Mouse (Mus musculus) hindbrain, embryonic 13.5 days (tissue): ENCODE results near the gene Mtg2. TPM values are rescaled to one million over a fixed set of nuclear protein-coding genes. Genes with fewer than 3 reads are reported as not detected.

Experiments
- ATAC-seq: fragments of 200-750 bp; cut with Nextera tagmentation; 2 replicates; pipeline ENCODE4 v1.8.0; 2017; ENCODE audit warnings: moderate TSS enrichment; ENCODE audit not compliant: low FRiP score
- H3K27ac ChIP-seq: fragments of 300-500 bp; sonication (generic); 2 replicates; pipeline ENCODE4 v1.5.1; 2015; ENCODE audit warnings: inconsistent platforms, mild to moderate bottlenecking, moderate library complexity
- H3K27me3 ChIP-seq: fragments of 300-500 bp; sonication (generic); 2 replicates; pipeline ENCODE4 v1.6.1; 2015; ENCODE audit warnings: mild to moderate bottlenecking, inconsistent platforms
- H3K36me3 ChIP-seq: fragments of 300-500 bp; sonication (generic); 2 replicates; pipeline ENCODE4 v1.6.1; 2015; ENCODE audit warnings: mild to moderate bottlenecking, inconsistent platforms
- H3K4me1 ChIP-seq: fragments of 300-500 bp; sonication (generic); replicated peaks from 2 replicates; pipeline ENCODE4 v1.6.1; 2015; ENCODE audit warnings: inconsistent platforms
- H3K4me2 ChIP-seq: fragments of 300-500 bp; sonication (generic); 2 replicates; pipeline ENCODE4 v1.6.1; 2015; ENCODE audit warnings: inconsistent platforms, mild to moderate bottlenecking, moderate library complexity
- H3K4me3 ChIP-seq: fragments of 300-500 bp; sonication (generic); 2 replicates; pipeline ENCODE4 v1.5.1; 2015; ENCODE audit warnings: mild to moderate bottlenecking, inconsistent platforms
- H3K9ac ChIP-seq: fragments of 300-500 bp; sonication (generic); 2 replicates; pipeline ENCODE4 v1.6.1; 2015; ENCODE audit warnings: mild to moderate bottlenecking, inconsistent platforms
- H3K9me3 ChIP-seq: fragments of 300-500 bp; sonication (generic); 2 replicates; pipeline ENCODE4 v1.6.1; 2016; ENCODE audit warnings: inconsistent platforms
- WGBS: fragments of 180-500 bp; shearing (Covaris S2); methylation state at CpG from one replicate; pipeline ENCODE4 v1.1.7; 2015; 5-methylcytosine and 5-hydroxymethylcytosine counted together
- polyA plus RNA-seq: library from polyadenylated mRNA; unstranded; fragments of >200 nt; fragmentation: Nextera tagmentation; extraction: Ambion mirVana; gene quantifications from 2 replicates; pipeline ENCODE4 v1.2.1, GENCODE M21; 2015

Mtg2 gene
- polyA plus RNA-seq, 1 experiment from 2014 or later = 31.9 TPM

- Histone ChIP-seq H3K27ac (peak overlapping the region; percentile 99), H3K27me3 (no peaks in the 10 kb centered on the region), H3K36me3 (peaks cover 37% of the 10 kb centered on the region), H3K4me2 (peak overlapping the region; percentile 80), H3K9me3 (no peaks in the 10 kb centered on the region), H3K4me1 (peaks cover 52% of the 10 kb centered on the region), H3K9ac (peak overlapping the region; percentile 98), H3K4me3 (peak overlapping the region; percentile 95)
- peak; percentile 66 for ATAC-seq
- WGBS = under 1% methylated on average over 60 of the region's 66 CpGs
Measured at GRCm38 (mm10) chr2:180041577-180042255, 28.7 kb upstream of the Mtg2 start.

- H3K4me2 ChIP-seq = peak within 1 kb of the TSS; percentile 81
- peak within 1 kb of the TSS; percentile 99 for H3K27ac ChIP-seq
- peak within 1 kb of the TSS; percentile 95 for H3K4me3 ChIP-seq
- peak within 1 kb of the TSS; percentile 98 for H3K9ac ChIP-seq
- H3K36me3 ChIP-seq = peaks cover 35% of the 10 kb centered on the region
- ATAC-seq = peak; percentile 97
- peaks cover 52% of the 10 kb centered on the region for H3K4me1 ChIP-seq
- WGBS = under 1% methylated on average over 70 of the region's 78 CpGs
- no peaks in the 10 kb centered on the region for H3K9me3 ChIP-seq
- no peaks in the 10 kb centered on the region for H3K27me3 ChIP-seq
Measured at GRCm38 (mm10) chr2:180042256-180042857, 28.0 kb upstream of the Mtg2 start, which contains the start of the genes Psma7 and Ss18l1. Gene Psma7 (minus strand): TSS chr2:180042433. Gene Ss18l1 (plus strand): TSS chr2:180042509.

- peak; percentile 38 for ATAC-seq
- peak overlapping the region; percentile 99 for H3K27ac ChIP-seq
- peaks cover 52% of the 10 kb centered on the region for H3K4me1 ChIP-seq
- WGBS = under 1% methylated on average over 59 of the region's 66 CpGs
- H3K4me2 ChIP-seq = peak overlapping the region; percentile 81
- peak overlapping the region; percentile 95 for H3K4me3 ChIP-seq
- no peaks in the 10 kb centered on the region for H3K9me3 ChIP-seq
- peaks cover 33% of the 10 kb centered on the region for H3K36me3 ChIP-seq
- H3K9ac ChIP-seq = peak overlapping the region; percentile 98
- no peaks in the 10 kb centered on the region for H3K27me3 ChIP-seq
Measured at GRCm38 (mm10) chr2:180042858-180043515, 27.4 kb upstream of the Mtg2 start.

GRCm38 (mm10) chr2:180045283-180045682 lies 25.1 kb upstream of the Mtg2 start:
- WGBS = 53% methylated on average over 4 of the region's 4 CpGs

GRCm38 (mm10) chr2:180047580-180047979 lies 22.8 kb upstream of the Mtg2 start:
- Histone ChIP-seq H3K4me1 (peaks cover 41% of the 10 kb centered on the region), H3K27ac (no peak overlapping the region), H3K4me3 (no peak overlapping the region), H3K9me3 (no peaks in the 10 kb centered on the region), H3K36me3 (peaks cover 26% of the 10 kb centered on the region), H3K9ac (no peak overlapping the region), H3K4me2 (no peak overlapping the region), H3K27me3 (no peaks in the 10 kb centered on the region)
- WGBS = 93% methylated on average over 3 of the region's 3 CpGs
- ATAC-seq = no peak

More at GRCm38 (mm10) chr2:180045283-180045682, 25.1 kb upstream of the Mtg2 start:
- Histone ChIP-seq H3K4me3 (peak overlapping the region; percentile 19; the same call in 1 of the 2 replicates), H3K4me1 (peaks cover 38% of the 10 kb centered on the region), H3K4me2 (peak overlapping the region; percentile 81; the same call in 1 of the 2 replicates), H3K9ac (peak overlapping the region; percentile 29; the same call in 1 of the 2 replicates), H3K27me3 (no peaks in the 10 kb centered on the region), H3K9me3 (no peaks in the 10 kb centered on the region), H3K27ac (0 out of 2 replicates have a peak overlapping the region, but pooled peaks have one; percentile 23), H3K36me3 (peaks cover 22% of the 10 kb centered on the region)
- no peak for ATAC-seq

- no peaks in the 10 kb centered on the region for H3K27me3 ChIP-seq
- H3K36me3 ChIP-seq = peaks cover 31% of the 10 kb centered on the region
- no peaks in the 10 kb centered on the region for H3K9me3 ChIP-seq
- H3K27ac ChIP-seq = no peak overlapping the region
- ATAC-seq = no peak
- no peak overlapping the region for H3K9ac ChIP-seq
- 93% methylated on average over 18 of the region's 18 CpGs for WGBS
- H3K4me1 ChIP-seq = peaks cover 41% of the 10 kb centered on the region
- H3K4me2 ChIP-seq = no peak overlapping the region
- no peak overlapping the region for H3K4me3 ChIP-seq
Measured at GRCm38 (mm10) chr2:180047980-180048635, 22.3 kb upstream of the Mtg2 start.

- Histone ChIP-seq H3K4me2 (no peak overlapping the region), H3K9me3 (no peaks in the 10 kb centered on the region), H3K9ac (no peak overlapping the region), H3K27me3 (no peaks in the 10 kb centered on the region), H3K27ac (no peak overlapping the region; the same call in 1 of the 2 replicates), H3K4me3 (no peak overlapping the region), H3K4me1 (peaks cover 17% of the 10 kb centered on the region), H3K36me3 (peaks cover 60% of the 10 kb centered on the region)
- WGBS = 26% methylated on average over 5 of the region's 5 CpGs
- ATAC-seq = no peak
Measured at GRCm38 (mm10) chr2:180050986-180051385, 19.4 kb upstream of the Mtg2 start.

- peaks cover 60% of the 10 kb centered on the region for H3K36me3 ChIP-seq
- no peak overlapping the region for H3K4me3 ChIP-seq
- ATAC-seq = no peak; the same call in 1 of the 2 replicates
- no peaks in the 10 kb centered on the region for H3K9me3 ChIP-seq
- WGBS = 89% methylated on average over 14 of the region's 14 CpGs
- no peak overlapping the region for H3K27ac ChIP-seq
- H3K9ac ChIP-seq = no peak overlapping the region
- peaks cover 15% of the 10 kb centered on the region for H3K4me1 ChIP-seq
- no peaks in the 10 kb centered on the region for H3K27me3 ChIP-seq
- H3K4me2 ChIP-seq = no peak overlapping the region
Measured at GRCm38 (mm10) chr2:180051986-180052733, 18.2 kb upstream of the Mtg2 start.

- Histone ChIP-seq H3K27me3 (no peaks in the 10 kb centered on the region), H3K4me1 (peaks cover 15% of the 10 kb centered on the region), H3K9me3 (no peaks in the 10 kb centered on the region), H3K27ac (no peak overlapping the region), H3K4me3 (no peak overlapping the region), H3K36me3 (peaks cover 63% of the 10 kb centered on the region), H3K9ac (no peak overlapping the region), H3K4me2 (no peak overlapping the region)
- no peak for ATAC-seq
- WGBS = 95% methylated on average over 9 of the region's 9 CpGs
Measured at GRCm38 (mm10) chr2:180053001-180053400, 17.4 kb upstream of the Mtg2 start.

- Histone ChIP-seq H3K27ac (no peak overlapping the region), H3K9ac (no peak overlapping the region), H3K9me3 (no peaks in the 10 kb centered on the region), H3K4me2 (no peak overlapping the region), H3K36me3 (peaks cover 84% of the 10 kb centered on the region), H3K4me3 (no peak overlapping the region), H3K4me1 (no peaks in the 10 kb centered on the region), H3K27me3 (no peaks in the 10 kb centered on the region)
- 97% methylated on average over 11 of the region's 11 CpGs for WGBS
- ATAC-seq = no peak
Measured at GRCm38 (mm10) chr2:180063338-180064131, 6.9 kb upstream of the Mtg2 start.
